In genomic region chr14:103069864-103070611, GRCm38 (mm10) we compare ENCODE assay signal across 8 mouse cellular contexts. TPM values are rescaled to one million over a fixed set of nuclear protein-coding genes. Genes with fewer than 3 reads are reported as not detected.
DNase-seq lines count a peak whose midpoint lies in the region; ATAC-seq and TF ChIP-seq lines count a peak whose summit lies in the region.

Gene Cln5 (plus strand): TSS chr14:103070216.

- WGBS in hindbrain, embryonic 10.5 days: under 1% methylated on average over 65 of the region's 65 CpGs
- WGBS in lung, postnatal 0 days: under 1% methylated on average over 65 of the region's 65 CpGs

- peak within 1 kb of the TSS; percentile 62 for H3K9ac ChIP-seq in lung, postnatal 0 days (replicated peaks; ENCODE audit: low read depth)

- H3K36me3 ChIP-seq in hindbrain, embryonic 10.5 days: peaks cover 33% of the 10 kb centered on the region
- H3K36me3 ChIP-seq in lung, postnatal 0 days (ENCODE audit: insufficient read depth, low read length): no peaks in the 10 kb centered on the region

- H3K27me3 ChIP-seq in hindbrain, embryonic 10.5 days (ENCODE audit: insufficient read depth, poor library complexity, severe bottlenecking): no peaks in the 10 kb centered on the region
- no peaks in the 10 kb centered on the region for H3K27me3 ChIP-seq in lung, postnatal 0 days (replicated peaks; ENCODE audit: insufficient read depth, low read length)

- peak; percentile 88 for ATAC-seq in frontal cortex, adult (ENCODE audit: low TSS enrichment)
- peak; percentile 97 for ATAC-seq in lung, postnatal 0 days

- peak within 1 kb of the TSS; percentile 82 for H3K4me2 ChIP-seq in lung, postnatal 0 days (replicated peaks; ENCODE audit: low read depth, low read length)

- peak; percentile 76 for DNase-seq in MEL-GATA-1-ER (ENCODE audit: extremely low read depth, low read depth)
- DNase-seq in cerebellum, adult 8-10 months: peak; percentile 93
- DNase-seq in hindbrain, embryonic 10.5 days (ENCODE audit: low spot score): peak; percentile 95
- peak; percentile 93 for DNase-seq in layer of hippocampus, adult 9-11 months
- peak; percentile 97 for DNase-seq in lung, postnatal 0 days (ENCODE audit: low spot score)
- DNase-seq in ovary, postnatal 14 days (ENCODE audit: low spot score): peak; percentile 90
- DNase-seq in thymus, postnatal 14 days: peak; percentile 94

- peaks cover 17% of the 10 kb centered on the region for H3K4me1 ChIP-seq in hindbrain, embryonic 10.5 days (replicated peaks)
- 0 out of 2 replicates have a peak, but pooled peaks cover 7% of the 10 kb centered on the region for H3K4me1 ChIP-seq in lung, postnatal 0 days (ENCODE audit: insufficient read depth, low read depth, low read length)

- no peaks in the 10 kb centered on the region for H3K9me3 ChIP-seq in hindbrain, embryonic 10.5 days
- no peaks in the 10 kb centered on the region for H3K9me3 ChIP-seq in lung, postnatal 0 days (ENCODE audit: low read length)

- peak within 1 kb of the TSS; percentile 75 for H3K4me3 ChIP-seq in hindbrain, embryonic 10.5 days
- H3K4me3 ChIP-seq in lung, postnatal 0 days (ENCODE audit: low read depth, low read length): peak within 1 kb of the TSS; percentile 79

- no peak; the same call in 1 of the 2 replicates for TF ChIP-seq EP300 in lung, postnatal 0 days (IDR thresholded peaks at IDR 0.05)

- peak; percentile 71 for TF ChIP-seq CTCF in lung, postnatal 0 days (IDR thresholded peaks at IDR 0.05)

- peak within 1 kb of the TSS; percentile 94 for H3K27ac ChIP-seq in hindbrain, embryonic 10.5 days
- H3K27ac ChIP-seq in lung, postnatal 0 days (ENCODE audit: low read length): peak within 1 kb of the TSS; percentile 88

RNA-seq across cellular contexts. Expression of gene Cln5, which starts in this region (rescaled TPM):
- 23.5 and 28.8 TPM in 2 replicates for polyA plus RNA-seq in hindbrain, embryonic 10.5 days (2016; fragmentation: Nextera tagmentation; extraction: Ambion mirVana)
- 37.7 and 41.9 TPM in 2 replicates for polyA plus RNA-seq in lung, postnatal 0 days (2015; fragmentation: Nextera tagmentation; extraction: Ambion mirVana)

Comparison
In these comparisons a context has a peak if more than half of its experiments do, and no peak if none do; other contexts are left out.
1. Peak in every context shown above with its lines: DNase-seq, ATAC-seq, H3K4me3 ChIP-seq and H3K27ac ChIP-seq.